Mouse (Mus musculus) embryonic stem cell, embryonic (primary cell): ENCODE measurements around the gene Dlgap4.

ENCODE experiments used
- CTCF ChIA-PET, 4 experiments: fragments of 300-600 bp in 2 of 4; fragments of 350-600 bp in 2 of 4; sonication (Branson Sonifier 250); formaldehyde crosslinking; loops; one replicate each; lab custom pipeline; 2022; ENCODE audit warnings: inconsistent platforms in 2 of 4; lab: Charles Lee
- POLR2A ChIA-PET, 4 experiments: fragments of 300-600 bp in 2 of 4; fragments of 350-600 bp in 2 of 4; sonication (Branson Sonifier 250); formaldehyde crosslinking; loops; one replicate each; lab custom pipeline; 2022; ENCODE audit warnings: antibody characterized with exemption in 4 of 4, inconsistent platforms in 1 of 4; lab: Charles Lee

The Dlgap4 gene

GRCm38 (mm10) chr2:156697261-156697660 lies 83.8 kb downstream of the Dlgap4 start:
- POLR2A ChIA-PET, result interaction anchor here in 2 of 4 experiments (1.0 to 2.5 kb wide), 8 partner anchors 9 to 152 kb away, joined by 3 to 14 read pairs (median 4); partner anchors contain the start of genes Dlgap4 (in 1 of the 2) and Tgif2 (in 1 of the 2)
- CTCF ChIA-PET, result interaction anchor here in 2 of 4 experiments (0.9 to 2.2 kb wide), 3 partner anchors 12 to 182 kb away, joined by 4 to 5 read pairs (median 4); no protein-coding TSS in a partner anchor

GRCm38 (mm10) chr2:156698168-156698567 lies 84.7 kb downstream of the Dlgap4 start:
- ChIA-PET POLR2A (interaction anchor here in 2 of 4 experiments (0.5 to 2.5 kb wide), 7 partner anchors 9 to 360 kb away, joined by 3 to 14 read pairs (median 5); partner anchors contain the start of genes Dlgap4 (in 1 of the 2) and Tgif2 (in 1 of the 2)), CTCF (interaction anchor here in 1 of 4 experiments (2.2 kb wide), 1 partner anchor 11 kb away, joined by 4 read pairs; no protein-coding TSS in a partner anchor)

- CTCF ChIA-PET, result interaction anchor here in 1 of 4 experiments (0.7 to 1.4 kb wide), 3 partner anchors 11 to 149 kb away, joined by 3 to 4 read pairs (median 3); no protein-coding TSS in a partner anchor
- POLR2A ChIA-PET, result interaction anchor here in 1 of 4 experiments (1.1 kb wide), 1 partner anchor 15 kb away, joined by 3 read pairs; no protein-coding TSS in a partner anchor
Measured at GRCm38 (mm10) chr2:156705473-156705872, 92.0 kb downstream of the Dlgap4 start.

GRCm38 (mm10) chr2:156716683-156717082 lies 103.2 kb downstream of the Dlgap4 start:
- CTCF ChIA-PET, result interaction anchor here in 1 of 4 experiments (0.6 to 0.8 kb wide), 2 partner anchors 11 to 76 kb away, joined by 3 read pairs; no protein-coding TSS in a partner anchor
- POLR2A ChIA-PET, result interaction anchor here in 3 of 4 experiments (0.6 to 1.8 kb wide), 22 partner anchors 8 to 417 kb away, joined by 3 to 15 read pairs (median 4); partner anchors contain the start of gene Tgif2 (in 1 of the 3)

- CTCF ChIA-PET, result interaction anchor here in 2 of 4 experiments (0.6 to 0.8 kb wide), 5 partner anchors 9 to 1935 kb away, joined by 3 read pairs; no protein-coding TSS in a partner anchor
- POLR2A ChIA-PET, result interaction anchor here in 3 of 4 experiments (0.5 to 1.8 kb wide), 25 partner anchors 9 to 792 kb away, joined by 3 to 15 read pairs (median 3); partner anchors contain the start of gene Tgif2 (in 1 of the 3)
Measured at GRCm38 (mm10) chr2:156717320-156718281, 104.1 kb downstream of the Dlgap4 start.

- ChIA-PET POLR2A (interaction anchor here in 1 of 4 experiments (4.2 kb wide), 1 partner anchor 12 kb away, joined by 38 read pairs; no protein-coding TSS in a partner anchor), CTCF (interaction anchor here in 1 of 4 experiments (0.6 kb wide), 1 partner anchor 326 kb away, joined by 4 read pairs; no protein-coding TSS in a partner anchor)
Measured at GRCm38 (mm10) chr2:156718793-156719192, 105.3 kb downstream of the Dlgap4 start.

- ChIA-PET POLR2A (interaction anchor here (0.8 to 4.2 kb wide), 11 partner anchors 10 to 273 kb away, joined by 3 to 38 read pairs (median 4); partner anchors contain the start of gene Rab5if (in 2 of the 4)), CTCF (interaction anchor here in 3 of 4 experiments (0.6 to 1.5 kb wide), 7 partner anchors 10 to 1019 kb away, joined by 3 to 4 read pairs (median 3); no protein-coding TSS in a partner anchor)
Measured at GRCm38 (mm10) chr2:156719549-156720312, 106.2 kb downstream of the Dlgap4 start.

GRCm38 (mm10) chr2:156720313-156720674 lies 106.8 kb downstream of the Dlgap4 start:
- CTCF ChIA-PET, result interaction anchor here in 2 of 4 experiments (0.6 to 1.6 kb wide), 7 partner anchors 8 to 1018 kb away, joined by 3 to 4 read pairs (median 3); no protein-coding TSS in a partner anchor
- POLR2A ChIA-PET, result interaction anchor here (0.8 to 4.2 kb wide), 12 partner anchors 10 to 274 kb away, joined by 3 to 38 read pairs (median 4); partner anchors contain the start of gene Rab5if (in 2 of the 4)

GRCm38 (mm10) chr2:156720675-156721553 lies 107.4 kb downstream of the Dlgap4 start:
- ChIA-PET CTCF (interaction anchor here in 3 of 4 experiments (0.6 to 1.6 kb wide), 9 partner anchors 8 to 1017 kb away, joined by 3 to 4 read pairs (median 3); partner anchors contain the start of gene Myl9 (in 1 of the 3)), POLR2A (interaction anchor here (0.6 to 4.2 kb wide), 22 partner anchors 9 to 607 kb away, joined by 3 to 38 read pairs (median 3); partner anchors contain the start of genes Rab5if (in 2 of the 4), Aar2 (in 1 of the 4) and Tgif2 (in 1 of the 4))

- ChIA-PET POLR2A (interaction anchor here (0.6 to 4.2 kb wide), 22 partner anchors 9 to 1432 kb away, joined by 3 to 38 read pairs (median 3); partner anchors contain the start of gene Aar2 (in 1 of the 4)), CTCF (interaction anchor here in 2 of 4 experiments (0.6 to 1.6 kb wide), 7 partner anchors 8 to 108 kb away, joined by 3 to 4 read pairs (median 3); partner anchors contain the start of genes Dlgap4 (in 1 of the 2) and Myl9 (in 1 of the 2))
Measured at GRCm38 (mm10) chr2:156721554-156722070, 108.1 kb downstream of the Dlgap4 start.

GRCm38 (mm10) chr2:156722071-156722575 lies 108.6 kb downstream of the Dlgap4 start:
- ChIA-PET POLR2A (interaction anchor here in 3 of 4 experiments (0.6 to 4.2 kb wide), 18 partner anchors 9 to 1431 kb away, joined by 3 to 38 read pairs (median 3); partner anchors contain the start of gene Aar2 (in 1 of the 3)), CTCF (interaction anchor here in 2 of 4 experiments (0.6 to 1.0 kb wide), 4 partner anchors 18 to 109 kb away, joined by 3 to 4 read pairs (median 3); partner anchors contain the start of genes Dlgap4 (in 1 of the 2) and Myl9 (in 1 of the 2))

GRCm38 (mm10) chr2:156722752-156723151 lies 109.2 kb downstream of the Dlgap4 start:
- ChIA-PET POLR2A (interaction anchor here in 3 of 4 experiments (0.6 to 4.2 kb wide), 5 partner anchors 8 to 316 kb away, joined by 3 to 38 read pairs (median 4); partner anchors contain the start of gene Aar2 (in 1 of the 3)), CTCF (interaction anchor here in 1 of 4 experiments (1.0 kb wide), 1 partner anchor 18 kb away, joined by 3 read pairs; no protein-coding TSS in a partner anchor)

- ChIA-PET POLR2A (interaction anchor here in 3 of 4 experiments (0.5 to 2.2 kb wide), 7 partner anchors 13 to 305 kb away, joined by 3 to 7 read pairs (median 4); no protein-coding TSS in a partner anchor), CTCF (interaction anchor here in 2 of 4 experiments (0.6 kb wide), 2 partner anchors 108 to 150 kb away, joined by 3 read pairs; no protein-coding TSS in a partner anchor)
Measured at GRCm38 (mm10) chr2:156723899-156724523, 110.5 kb downstream of the Dlgap4 start.

GRCm38 (mm10) chr2:156724871-156725270 lies 111.4 kb downstream of the Dlgap4 start:
- ChIA-PET POLR2A (interaction anchor here in 2 of 4 experiments (1.2 to 2.2 kb wide), 3 partner anchors 12 to 82 kb away, joined by 6 to 7 read pairs (median 6); no protein-coding TSS in a partner anchor), CTCF (no interaction called here)
